In the genomic region with DNA sequence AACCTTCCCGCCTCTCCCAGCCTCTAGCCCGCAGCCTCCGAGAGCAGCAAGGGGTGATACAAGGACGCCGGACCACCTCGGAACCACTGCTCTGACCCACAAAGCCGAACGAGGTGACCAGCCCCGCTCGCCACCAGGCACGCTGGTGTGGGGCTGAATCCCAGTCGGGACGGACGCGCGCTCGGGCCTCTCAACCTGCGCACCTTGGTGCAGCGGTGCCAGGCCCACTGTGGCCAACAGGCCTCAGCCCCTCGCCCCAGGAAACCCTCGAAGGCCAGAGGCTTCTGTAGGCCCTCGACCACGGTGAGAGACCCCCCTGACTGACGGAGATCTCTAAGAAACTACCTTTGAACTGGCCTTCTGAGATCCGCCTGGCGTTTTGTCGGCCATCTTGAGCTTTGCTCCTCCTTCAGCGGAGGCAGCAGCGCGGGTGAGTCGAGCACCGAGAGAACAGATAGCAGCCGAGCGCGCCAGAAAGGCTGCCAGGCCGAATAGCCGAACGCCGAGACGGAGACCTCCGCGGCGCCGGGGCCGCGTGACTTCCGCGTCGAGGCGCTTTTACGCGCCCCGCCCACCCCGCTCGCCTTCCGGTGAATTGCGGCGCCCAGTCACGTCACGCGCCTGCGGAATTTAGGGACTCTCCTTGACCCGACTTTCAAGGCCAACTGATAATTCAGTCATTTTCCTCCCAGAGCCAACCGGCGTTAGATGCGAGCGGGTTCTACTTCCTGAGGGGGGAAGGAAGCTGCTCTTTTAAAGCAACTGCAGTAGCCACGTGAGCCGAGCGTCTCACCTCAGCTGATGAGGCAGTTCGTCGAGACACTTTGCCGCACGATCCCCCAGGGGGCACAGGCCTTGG, we compare ENCODE assay signal across 8 mouse cellular contexts. TPM values are rescaled to one million over a fixed set of nuclear protein-coding genes. Genes with fewer than 3 reads are reported as not detected.
DNase-seq lines count a peak whose midpoint lies in the region; ATAC-seq and TF ChIP-seq lines count a peak whose summit lies in the region.

Gene U2surp (minus strand): TSS at position 525 of the 859 bp plus-strand sequence.

- peak within 1 kb of the TSS; percentile 100 for H3K4me3 ChIP-seq in G1E (ENCODE audit: low read depth, low read length)
- H3K4me3 ChIP-seq in forebrain, embryonic 16.5 days (replicated peaks; ENCODE audit: low read length) = peak within 1 kb of the TSS; percentile 99
- peak within 1 kb of the TSS; percentile 88 for H3K4me3 ChIP-seq in layer of hippocampus, adult 2 months
- H3K4me3 ChIP-seq in lung, embryonic 14.5 days (ENCODE audit: low read depth, low read length) = peak within 1 kb of the TSS; percentile 97
- peak within 1 kb of the TSS; percentile 68 for H3K4me3 ChIP-seq in olfactory bulb, adult 2 months (ENCODE audit: insufficient read depth, low read depth, low read length)
- H3K4me3 ChIP-seq in thymus, adult 2 months (ENCODE audit: control insufficient read depth, insufficient read depth, low read length) = peak within 1 kb of the TSS; percentile 79

- H3K4me2 ChIP-seq in forebrain, embryonic 16.5 days (ENCODE audit: low read length) = peak within 1 kb of the TSS; percentile 100
- peak within 1 kb of the TSS; percentile 87 for H3K4me2 ChIP-seq in lung, embryonic 14.5 days

- TF ChIP-seq POLR2A in olfactory bulb, adult 2 months (IDR thresholded peaks at IDR 0.05; ENCODE audit: insufficient read depth, low read depth, low read length) = peak; percentile 50
- no peak; the same call in none of the 2 replicates for TF ChIP-seq POLR2A in thymus, adult 2 months (IDR thresholded peaks at IDR 0.05; ENCODE audit: control insufficient read depth, extremely low read depth, insufficient read depth, low read length, poor library complexity)

- peak within 1 kb of the TSS; percentile 94 for H3K9ac ChIP-seq in forebrain, embryonic 16.5 days (replicated peaks; ENCODE audit: low read depth, low read length)
- H3K9ac ChIP-seq in lung, embryonic 14.5 days = peak within 1 kb of the TSS; percentile 97

- H3K27ac ChIP-seq in forebrain, embryonic 16.5 days (ENCODE audit: low read length) = peak within 1 kb of the TSS; percentile 86
- H3K27ac ChIP-seq in layer of hippocampus, adult 2 months = peak within 1 kb of the TSS; percentile 91
- peak within 1 kb of the TSS; percentile 85 for H3K27ac ChIP-seq in lung, embryonic 14.5 days (ENCODE audit: low read depth)
- peak within 1 kb of the TSS; percentile 87 for H3K27ac ChIP-seq in olfactory bulb, adult 2 months (ENCODE audit: insufficient read depth, low read depth, low read length)
- peak within 1 kb of the TSS; percentile 44 for H3K27ac ChIP-seq in thymus, adult 2 months (ENCODE audit: control insufficient read depth, insufficient read depth, low read length)

- H3K9me3 ChIP-seq in G1E (replicated peaks) = no peaks in the 10 kb centered on the region
- no peaks in the 10 kb centered on the region for H3K9me3 ChIP-seq in forebrain, embryonic 16.5 days (ENCODE audit: control insufficient read depth, low read length)
- no peaks in the 10 kb centered on the region for H3K9me3 ChIP-seq in lung, embryonic 14.5 days (ENCODE audit: low read depth, low read length)

- intact Hi-C loops in heart, postnatal 36 days (cut with DNase I) = loop anchor here (1.0 to 10.0 kb wide), 2 partner anchors 346 to 443 kb away; partner anchors contain the start of genes Atr and Xrn1

- DNase-seq in G1E (ENCODE audit: low spot score) = peak; percentile 85
- DNase-seq in cerebellum, adult 18-20 months = peak; percentile 96 to 97
- peak; percentile 94 for DNase-seq in heart, postnatal 36 days
- peak; percentile 96 for DNase-seq in layer of hippocampus, adult 2 months (ENCODE audit: low spot score in 2 of 2)
- DNase-seq in lung, embryonic 14.5 days = peak; percentile 99
- DNase-seq in thymus, adult 2 months = peak; percentile 96

- H3K27me3 ChIP-seq in G1E (ENCODE audit: insufficient read depth, low read length) = no peaks in the 10 kb centered on the region
- no peaks in the 10 kb centered on the region for H3K27me3 ChIP-seq in forebrain, embryonic 16.5 days (replicated peaks; ENCODE audit: control insufficient read depth, insufficient read depth, low read length)
- no peaks in the 10 kb centered on the region for H3K27me3 ChIP-seq in lung, embryonic 14.5 days (ENCODE audit: insufficient read depth, low read length)
- H3K27me3 ChIP-seq in thymus, adult 2 months (ENCODE audit: control insufficient read depth, insufficient read depth, low read length) = no peaks in the 10 kb centered on the region

- H3K36me3 ChIP-seq in G1E (replicated peaks) = peaks cover 22% of the 10 kb centered on the region
- no peaks in the 10 kb centered on the region for H3K36me3 ChIP-seq in forebrain, embryonic 16.5 days (ENCODE audit: control insufficient read depth, insufficient read depth)
- H3K36me3 ChIP-seq in lung, embryonic 14.5 days (ENCODE audit: insufficient read depth) = no peaks in the 10 kb centered on the region
- H3K36me3 ChIP-seq in thymus, adult 2 months (ENCODE audit: control insufficient read depth, insufficient read depth, low read length) = no peaks in the 10 kb centered on the region

- TF ChIP-seq CTCF in G1E (IDR thresholded peaks at IDR 0.05; ENCODE audit: low read depth, low read length) = no peak
- peak; percentile 49 for TF ChIP-seq CTCF in layer of hippocampus, adult 2 months (conservative IDR thresholded peaks at IDR 0.05)
- TF ChIP-seq CTCF in lung, embryonic 14.5 days (IDR thresholded peaks at IDR 0.05; ENCODE audit: low read depth) = peak; percentile 33
- TF ChIP-seq CTCF in olfactory bulb, adult 2 months (IDR thresholded peaks at IDR 0.05; ENCODE audit: insufficient read depth, low read depth, low read length) = no peak
- TF ChIP-seq CTCF in thymus, adult 2 months (IDR thresholded peaks at IDR 0.05; ENCODE audit: borderline replicate concordance, control insufficient read depth, extremely low read depth, insufficient read depth, low read length, poor library complexity) = no peak

- H3K4me1 ChIP-seq in G1E (ENCODE audit: insufficient read depth, low read depth, low read length) = peaks cover 33% of the 10 kb centered on the region
- peaks cover 16% of the 10 kb centered on the region for H3K4me1 ChIP-seq in forebrain, embryonic 16.5 days (replicated peaks; ENCODE audit: control insufficient read depth, insufficient read depth, low read length)
- H3K4me1 ChIP-seq in lung, embryonic 14.5 days (ENCODE audit: insufficient read depth) = peaks cover 4% of the 10 kb centered on the region
- H3K4me1 ChIP-seq in olfactory bulb, adult 2 months (ENCODE audit: control insufficient read depth, insufficient read depth, low read length) = peaks cover 2% of the 10 kb centered on the region; the same call in 1 of the 2 replicates
- H3K4me1 ChIP-seq in thymus, adult 2 months (replicated peaks; ENCODE audit: control insufficient read depth, insufficient read depth, low read length) = peaks cover 8% of the 10 kb centered on the region

- ATAC-seq in G1E (ENCODE audit: extremely low read depth, insufficient number of reproducible peaks, low FRiP score, poor library complexity, severe bottlenecking) = peak; percentile 79
- ATAC-seq in forebrain, embryonic 16.5 days = peak; percentile 97
- peak; percentile 97 for ATAC-seq in lung, embryonic 14.5 days (ENCODE audit: insufficient read depth)

- under 1% methylated on average over 74 of the region's 74 CpGs for WGBS in forebrain, embryonic 16.5 days
- under 1% methylated on average over 74 of the region's 74 CpGs for WGBS in lung, embryonic 14.5 days
- under 1% methylated on average over 74 of the region's 74 CpGs for WGBS in olfactory bulb, adult 2 months
- under 1% methylated on average over 74 of the region's 74 CpGs for WGBS in thymus, adult 2 months

RNA-seq across cellular contexts. Expression of gene U2surp, which starts in this region (rescaled TPM):
- total RNA-seq in G1E (2014; fragmentation: Nextera tagmentation) (194 and 222 TPM in 2 replicates), G1E (2017) (205 and 232 TPM in 2 replicates)
- polyA plus RNA-seq in G1E (2012) = 7.2 and 14.1 TPM in 2 replicates
- polyA plus RNA-seq in forebrain, embryonic 16.5 days (2015; fragmentation: Nextera tagmentation; extraction: Ambion mirVana) = 132 and 152 TPM in 2 replicates
- 10 to 100 TPM; 30.8 to 40.2 TPM for total RNA-seq in heart, postnatal 36 days (2021)
- 10 to 100 TPM; 71.1 to 74.4 TPM for total RNA-seq in layer of hippocampus, adult 2 months (2021)
- 125 and 138 TPM in 2 replicates for polyA plus RNA-seq in lung, embryonic 14.5 days (2014; fragmentation: Nextera tagmentation; extraction: Ambion mirVana)
- polyA plus RNA-seq in olfactory bulb, adult 2 months (2012; ENCODE audit: insufficient read depth, insufficient read length, low replicate concordance, missing spikeins) = 129 TPM in 1 of 2 replicates, not detected in the other
- polyA plus RNA-seq in thymus, adult 2 months (2012; rRNA removed) = 5.8 and 6.6 TPM in 2 replicates

Comparison
In these comparisons a context has a peak if more than half of its experiments do, and no peak if none do; other contexts are left out.
1. Peak in every context shown above with its lines: DNase-seq, ATAC-seq, H3K4me3 ChIP-seq and H3K27ac ChIP-seq.
2. CTCF ChIP-seq: peak in layer of hippocampus, adult 2 months (single experiment) and lung, embryonic 14.5 days (single experiment); none in G1E (single experiment), olfactory bulb, adult 2 months (single experiment) and thymus, adult 2 months (single experiment).